Mouse (Mus musculus) brain, embryonic 14.5 days (tissue): ENCODE measurements around the gene Hdac4.

Source experiments
- CTCF ChIP-seq: fragments of 200-500 bp; IDR thresholded peaks from 2 replicates; pipeline ENCODE4 v1.5.1; 2012; ENCODE audit warnings: inconsistent platforms, mild to moderate bottlenecking, moderate library complexity, borderline replicate concordance; ENCODE audit not compliant: insufficient read depth, insufficient read length; ENCODE audit errors: extremely low read depth
- POLR2A ChIP-seq: fragments of 200-500 bp; IDR thresholded peaks from 2 replicates; pipeline ENCODE4 v1.6.1; 2012; ENCODE audit warnings: mild to moderate bottlenecking, inconsistent platforms, borderline replicate concordance; ENCODE audit not compliant: poor library complexity, insufficient read depth, insufficient read length, severe bottlenecking; ENCODE audit errors: extremely low read depth

GRCm38 (mm10) chr1:92075312-92075711, 120.2 kb downstream of the Hdac4 start:
- TF ChIP-seq CTCF: no peak
- TF ChIP-seq POLR2A: no peak
